Mouse (Mus musculus): ENCODE results near the gene Hadha.

DNA sequence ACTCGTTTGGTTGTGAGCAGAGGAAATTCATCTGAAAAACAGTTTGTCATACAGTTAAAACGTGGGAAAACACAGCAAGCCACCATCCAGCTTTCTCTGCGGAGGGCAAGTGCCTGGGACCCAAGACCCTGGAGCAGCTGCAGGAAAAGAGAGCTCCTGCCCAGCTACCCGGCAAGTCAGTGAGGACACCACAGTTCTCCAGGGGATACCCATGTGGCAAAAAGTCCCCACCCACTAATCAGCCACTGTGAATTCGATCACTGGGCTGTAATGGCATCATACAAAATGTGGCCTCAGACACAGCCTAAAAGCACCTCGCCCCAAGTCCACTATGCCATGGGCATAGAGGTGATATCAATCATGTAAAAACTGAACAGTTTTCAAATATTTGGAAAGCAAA lies 83.3 kb downstream of the Hadha start:
- TF ChIP-seq POLR2A (IDR thresholded peaks at IDR 0.05; ENCODE audit: low read depth, low read length): no peak
- TF ChIP-seq CTCF (IDR thresholded peaks at IDR 0.05; ENCODE audit: extremely low read depth, insufficient read depth, insufficient read length, insufficient replicate concordance): no peak
